Mouse (Mus musculus) hindbrain, embryonic 12.5 days (tissue): ENCODE measurements at regions not wholly inside any gene's neighbourhood (a gene's known extent, or its start where the extent isn't known, plus 50 kb on each side); places are given as distances from the start of the nearest gene placed in this dataset.

Experiments
- ATAC-seq: fragments of 200-750 bp; cut with Nextera tagmentation; 2 replicates; pipeline ENCODE4 v1.8.0; 2017; ENCODE audit warnings: moderate TSS enrichment; ENCODE audit not compliant: low FRiP score
- H3K27ac ChIP-seq: fragments of 300-500 bp; sonication (generic); 2 replicates; pipeline ENCODE4 v1.5.1; 2016; ENCODE audit warnings: mild to moderate bottlenecking
- H3K27me3 ChIP-seq: fragments of 300-500 bp; sonication (generic); 2 replicates; pipeline ENCODE4 v1.6.1; 2016; ENCODE audit warnings: mild to moderate bottlenecking
- H3K36me3 ChIP-seq: fragments of 300-500 bp; sonication (generic); 2 replicates; pipeline ENCODE4 v1.6.1; 2016; ENCODE audit warnings: mild to moderate bottlenecking
- H3K4me1 ChIP-seq: fragments of 300-500 bp; sonication (generic); 2 replicates; pipeline ENCODE4 v1.6.1; 2016
- H3K4me2 ChIP-seq: fragments of 300-500 bp; sonication (generic); replicated peaks from 2 replicates; pipeline ENCODE4 v1.6.1; 2016; ENCODE audit warnings: mild to moderate bottlenecking
- H3K4me3 ChIP-seq: fragments of 300-500 bp; sonication (generic); 2 replicates; pipeline ENCODE4 v1.5.1; 2016; ENCODE audit warnings: mild to moderate bottlenecking
- H3K9ac ChIP-seq: fragments of 300-500 bp; sonication (generic); 2 replicates; pipeline ENCODE4 v1.6.1; 2016; ENCODE audit warnings: mild to moderate bottlenecking, moderate library complexity
- H3K9me3 ChIP-seq: fragments of 300-500 bp; sonication (generic); replicated peaks from 2 replicates; pipeline ENCODE4 v1.6.1; 2016; ENCODE audit warnings: mild to moderate bottlenecking
- WGBS: fragments of 180-500 bp; shearing (Covaris S2); methylation state at CpG from one replicate; pipeline ENCODE4 v1.1.7; 2016; 5-methylcytosine and 5-hydroxymethylcytosine counted together

DNA sequence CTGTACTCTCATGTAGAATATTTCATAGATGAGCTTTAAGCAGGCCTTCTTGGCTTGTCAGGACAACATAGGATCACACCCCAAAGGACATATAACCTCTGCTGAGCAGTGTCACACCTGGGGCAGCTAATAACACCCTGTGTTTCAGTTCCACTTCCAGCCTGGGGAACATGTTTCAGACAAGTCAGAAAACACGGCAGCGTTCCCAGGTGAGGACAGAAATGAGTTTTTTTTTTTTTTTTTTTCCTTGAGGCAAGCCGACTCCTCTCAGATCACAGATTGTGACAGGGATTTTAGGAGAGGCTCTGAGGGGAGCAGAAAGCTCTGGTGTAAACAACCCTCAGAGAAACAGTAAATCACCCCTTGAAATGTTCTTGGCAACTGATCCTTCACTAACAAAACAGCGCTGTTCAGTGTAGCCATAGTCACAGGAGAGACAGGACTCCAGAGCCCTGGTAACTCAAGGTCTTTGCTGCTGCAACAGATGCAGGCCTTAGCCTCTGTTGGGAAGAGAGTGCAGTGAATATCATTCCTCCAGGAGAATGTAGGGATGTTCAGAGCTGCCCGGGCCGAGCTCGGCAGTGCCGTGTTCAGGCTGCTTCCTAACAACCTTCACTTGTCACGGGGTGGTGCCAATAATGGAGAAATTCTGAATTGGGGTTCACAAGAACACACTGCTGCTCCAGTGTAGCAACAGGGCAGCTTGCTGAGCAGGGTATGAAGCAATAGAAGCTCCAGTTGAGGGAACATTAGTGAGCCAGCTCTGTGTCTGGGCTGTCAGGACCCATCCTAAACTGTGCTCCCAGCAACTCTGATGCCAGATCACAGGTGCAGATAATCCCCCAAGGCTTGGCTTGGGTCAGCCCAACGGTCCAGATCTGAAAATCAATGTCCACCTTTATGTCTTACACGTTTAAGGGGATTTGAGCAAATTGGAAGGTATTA is 177.1 kb upstream of the Eif4g2 start:
- H3K9me3 ChIP-seq = no peaks in the 10 kb centered on the region
- no peak overlapping the region for H3K9ac ChIP-seq
- no peak overlapping the region for H3K4me3 ChIP-seq
- H3K27me3 ChIP-seq = no peaks in the 10 kb centered on the region
- H3K27ac ChIP-seq = no peak overlapping the region
- no peaks in the 10 kb centered on the region for H3K4me1 ChIP-seq
- H3K36me3 ChIP-seq = no peaks in the 10 kb centered on the region
- no peak overlapping the region for H3K4me2 ChIP-seq
- ATAC-seq = no peak
- 84% methylated on average over 11 of the region's 11 CpGs for WGBS

DNA sequence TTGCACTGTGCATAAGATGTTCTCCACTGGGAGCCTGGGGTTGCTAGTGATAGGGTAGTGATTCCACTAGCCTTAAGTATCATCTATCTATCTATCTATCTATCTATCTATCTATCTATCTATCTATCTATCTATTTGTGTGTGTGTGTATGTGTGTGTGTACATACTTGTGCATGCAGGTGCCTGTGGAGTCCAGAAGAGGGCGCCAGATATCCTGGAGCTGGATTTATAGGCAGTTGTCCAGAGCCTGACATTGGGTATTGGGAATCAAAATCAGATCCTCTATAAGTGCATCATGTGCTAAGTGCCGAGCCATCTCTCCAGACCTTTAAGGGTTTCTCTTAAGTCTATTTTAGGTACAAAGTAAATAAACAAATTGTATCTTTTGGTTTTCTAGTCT is 175.0 kb upstream of the Eif4g2 start:
- WGBS = 78% methylated on average over 2 of the region's 2 CpGs
- no peaks in the 10 kb centered on the region for H3K36me3 ChIP-seq
- H3K4me3 ChIP-seq = no peak overlapping the region
- H3K27me3 ChIP-seq = no peaks in the 10 kb centered on the region
- H3K27ac ChIP-seq = no peak overlapping the region
- no peak for ATAC-seq
- H3K9ac ChIP-seq = no peak overlapping the region
- no peaks in the 10 kb centered on the region for H3K4me1 ChIP-seq
- H3K4me2 ChIP-seq = no peak overlapping the region
- H3K9me3 ChIP-seq = no peaks in the 10 kb centered on the region

DNA sequence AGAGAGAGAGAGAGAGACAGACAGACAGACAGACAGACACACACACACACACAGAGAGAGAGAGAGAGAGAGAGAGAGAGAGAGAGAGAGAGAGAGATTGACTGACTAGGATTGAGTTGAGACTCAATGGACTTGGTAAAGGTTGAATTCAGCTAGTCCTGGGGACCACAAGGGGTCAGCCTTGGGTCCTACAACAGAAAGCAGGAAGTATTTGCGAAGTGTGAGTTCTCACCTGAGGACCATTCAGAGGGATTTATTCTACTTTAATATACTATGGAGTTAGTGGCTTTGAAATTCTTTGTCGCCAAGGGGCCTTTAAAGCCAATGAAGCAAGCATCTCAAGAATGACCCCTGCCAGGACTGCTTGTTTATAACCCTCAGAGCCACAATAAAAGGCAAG is 173.4 kb upstream of the Eif4g2 start:
- H3K4me3 ChIP-seq = no peak overlapping the region
- H3K9ac ChIP-seq = no peak overlapping the region

DNA sequence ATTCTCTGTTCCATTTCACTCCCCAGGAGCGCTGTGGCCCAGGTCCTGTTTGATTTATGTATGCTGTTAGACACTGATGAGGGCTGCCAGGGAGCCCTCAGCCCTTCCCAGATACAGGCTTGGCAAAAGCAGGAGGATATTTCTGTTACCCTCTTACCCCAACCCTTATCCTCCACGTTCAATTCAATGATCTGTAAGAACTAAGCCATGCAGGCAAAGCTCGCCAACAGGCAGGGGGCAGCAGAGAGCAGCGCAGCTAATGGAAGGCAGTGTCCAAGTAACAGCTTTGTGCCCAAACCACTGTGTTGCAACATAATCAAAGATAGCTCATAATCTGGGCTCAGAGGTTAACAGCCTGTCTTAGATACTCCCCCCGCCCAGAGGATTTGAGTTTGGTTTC is 166.8 kb upstream of the Eif4g2 start:
- H3K9ac ChIP-seq = no peak overlapping the region
- 29% methylated on average over 5 of the region's 5 CpGs for WGBS
- ATAC-seq = peak; percentile 50; the same call in 1 of the 2 replicates
- H3K36me3 ChIP-seq = no peaks in the 10 kb centered on the region
- H3K4me2 ChIP-seq = no peak overlapping the region
- H3K4me1 ChIP-seq = no peaks in the 10 kb centered on the region
- H3K4me3 ChIP-seq = no peak overlapping the region
- no peaks in the 10 kb centered on the region for H3K9me3 ChIP-seq
- no peak overlapping the region for H3K27ac ChIP-seq
- H3K27me3 ChIP-seq = no peaks in the 10 kb centered on the region

More for the DNA sequence above, 173.4 kb upstream of the Eif4g2 start:
- Histone ChIP-seq H3K27ac (no peak overlapping the region), H3K36me3 (no peaks in the 10 kb centered on the region), H3K4me2 (no peak overlapping the region), H3K4me1 (no peaks in the 10 kb centered on the region), H3K9me3 (no peaks in the 10 kb centered on the region), H3K27me3 (no peaks in the 10 kb centered on the region)
- 76% methylated on average over 2 of the region's 2 CpGs for WGBS
- no peak for ATAC-seq

DNA sequence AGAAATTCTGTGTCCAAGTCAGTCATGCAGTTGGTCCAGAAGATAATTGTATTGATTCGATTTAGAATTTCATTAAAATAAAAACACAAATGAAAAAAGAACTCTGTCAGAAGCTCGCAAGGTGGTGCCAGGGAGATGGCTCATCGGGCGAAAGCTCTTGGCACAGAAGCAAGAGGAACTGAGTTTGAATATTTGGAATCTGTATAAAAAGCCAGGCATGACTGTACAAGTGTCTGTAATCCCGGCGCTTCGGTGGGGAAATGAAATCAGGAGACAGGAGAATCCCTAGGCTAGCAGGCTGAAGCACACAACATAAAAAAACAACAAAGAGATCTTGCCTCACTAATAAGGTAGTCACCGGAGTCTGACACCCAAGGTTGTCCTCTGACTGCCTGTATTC is 162.7 kb upstream of the Eif4g2 start:
- no peak for ATAC-seq
- 87% methylated on average over 8 of the region's 8 CpGs for WGBS
- Histone ChIP-seq H3K27me3 (no peaks in the 10 kb centered on the region), H3K4me1 (no peaks in the 10 kb centered on the region), H3K4me3 (no peak overlapping the region), H3K9ac (no peak overlapping the region), H3K27ac (no peak overlapping the region), H3K9me3 (no peaks in the 10 kb centered on the region), H3K4me2 (no peak overlapping the region), H3K36me3 (no peaks in the 10 kb centered on the region)

DNA sequence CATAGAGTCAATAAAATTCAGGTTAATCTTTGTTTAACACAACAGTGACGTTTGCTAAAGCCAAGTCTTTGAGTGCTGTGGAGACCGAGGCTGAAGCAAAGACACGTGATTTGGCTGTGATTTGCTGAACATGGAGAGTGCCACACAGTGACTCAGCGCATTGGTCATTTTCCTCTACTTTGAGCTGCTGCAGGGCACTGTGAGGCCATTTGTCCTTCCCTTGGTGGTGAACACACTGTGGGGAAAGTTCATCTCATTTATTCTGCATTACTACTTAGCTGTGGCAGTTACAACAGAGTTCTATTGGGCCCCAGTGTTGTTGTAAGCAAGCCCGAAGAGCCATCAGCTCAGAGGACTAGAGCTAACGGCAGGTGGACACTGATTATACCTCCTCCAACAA is 162.2 kb upstream of the Eif4g2 start:
- Histone ChIP-seq H3K36me3 (no peaks in the 10 kb centered on the region), H3K27ac (no peak overlapping the region), H3K9ac (no peak overlapping the region), H3K27me3 (no peaks in the 10 kb centered on the region), H3K4me1 (no peaks in the 10 kb centered on the region), H3K9me3 (no peaks in the 10 kb centered on the region), H3K4me2 (no peak overlapping the region), H3K4me3 (no peak overlapping the region)
- WGBS = 90% methylated on average over 6 of the region's 6 CpGs
- ATAC-seq = no peak

DNA sequence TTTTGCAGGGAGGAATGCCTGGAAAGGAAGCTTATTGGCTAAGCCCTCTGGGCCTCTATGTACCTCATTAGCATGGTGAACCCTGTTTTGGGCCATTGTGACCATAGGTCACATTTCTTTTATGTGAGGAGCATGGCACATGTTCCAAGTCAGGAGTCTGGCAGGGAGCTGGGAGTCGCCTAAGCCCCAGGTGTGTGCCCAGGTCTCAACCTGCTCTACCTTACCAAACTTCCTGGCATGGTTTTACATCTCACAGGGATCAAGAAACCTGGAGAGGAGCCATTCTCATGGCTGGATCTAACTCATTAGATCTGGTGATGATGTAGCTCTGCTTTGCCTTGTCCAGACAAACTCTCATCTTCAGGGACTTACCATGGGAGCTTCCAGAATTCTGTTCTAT is 161.0 kb upstream of the Eif4g2 start:
- Histone ChIP-seq H3K36me3 (no peaks in the 10 kb centered on the region), H3K9ac (no peak overlapping the region), H3K27me3 (no peaks in the 10 kb centered on the region), H3K27ac (no peak overlapping the region), H3K9me3 (no peaks in the 10 kb centered on the region), H3K4me3 (no peak overlapping the region), H3K4me1 (no peaks in the 10 kb centered on the region), H3K4me2 (no peak overlapping the region)
- no peak for ATAC-seq
- 75% methylated on average over 1 of the region's 1 CpGs for WGBS

DNA sequence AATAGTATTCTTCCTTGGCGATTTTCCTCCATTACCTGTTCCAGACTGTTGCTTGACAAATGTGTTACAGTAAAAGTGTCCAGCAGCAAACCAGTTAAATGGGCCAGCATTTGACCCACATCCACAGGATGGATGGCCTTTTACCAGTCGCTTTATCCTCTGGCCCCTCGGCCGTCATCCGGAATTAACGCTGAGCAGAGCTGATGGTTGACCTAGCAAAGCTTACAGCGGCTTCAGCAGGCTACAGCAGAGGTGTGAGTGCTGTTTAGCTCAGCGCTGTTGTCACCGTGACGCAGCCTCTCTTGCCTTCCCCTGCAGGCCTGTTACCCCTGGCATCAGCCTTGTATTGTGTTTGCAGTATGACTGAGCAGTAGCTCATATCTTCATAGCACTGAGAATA is 159.8 kb upstream of the Eif4g2 start:
- Histone ChIP-seq H3K4me2 (no peak overlapping the region), H3K9me3 (no peaks in the 10 kb centered on the region), H3K36me3 (no peaks in the 10 kb centered on the region), H3K27me3 (no peaks in the 10 kb centered on the region), H3K4me3 (no peak overlapping the region), H3K4me1 (no peaks in the 10 kb centered on the region), H3K27ac (no peak overlapping the region), H3K9ac (no peak overlapping the region)
- ATAC-seq = no peak
- WGBS = 71% methylated on average over 10 of the region's 10 CpGs

DNA sequence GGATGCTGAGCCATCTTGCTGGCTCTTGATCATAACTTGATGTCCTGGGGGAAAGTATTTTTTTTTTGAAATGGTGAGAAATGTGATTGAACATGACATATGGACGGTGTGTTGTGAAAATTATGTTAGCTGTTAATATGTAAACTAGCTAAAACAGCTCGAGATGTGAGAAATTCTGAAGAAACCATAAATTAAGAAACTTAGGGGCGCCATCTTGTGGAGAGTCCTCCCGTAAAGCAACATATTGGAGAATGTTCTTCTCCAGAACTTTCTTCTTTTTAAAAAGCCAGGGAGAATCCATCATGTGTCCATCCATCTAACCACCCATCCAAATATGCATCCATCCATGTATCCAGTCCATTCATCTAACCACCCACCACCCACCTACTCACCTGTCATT is 158.7 kb upstream of the Eif4g2 start:
- 61% methylated on average over 4 of the region's 4 CpGs for WGBS
- ATAC-seq = no peak

DNA sequence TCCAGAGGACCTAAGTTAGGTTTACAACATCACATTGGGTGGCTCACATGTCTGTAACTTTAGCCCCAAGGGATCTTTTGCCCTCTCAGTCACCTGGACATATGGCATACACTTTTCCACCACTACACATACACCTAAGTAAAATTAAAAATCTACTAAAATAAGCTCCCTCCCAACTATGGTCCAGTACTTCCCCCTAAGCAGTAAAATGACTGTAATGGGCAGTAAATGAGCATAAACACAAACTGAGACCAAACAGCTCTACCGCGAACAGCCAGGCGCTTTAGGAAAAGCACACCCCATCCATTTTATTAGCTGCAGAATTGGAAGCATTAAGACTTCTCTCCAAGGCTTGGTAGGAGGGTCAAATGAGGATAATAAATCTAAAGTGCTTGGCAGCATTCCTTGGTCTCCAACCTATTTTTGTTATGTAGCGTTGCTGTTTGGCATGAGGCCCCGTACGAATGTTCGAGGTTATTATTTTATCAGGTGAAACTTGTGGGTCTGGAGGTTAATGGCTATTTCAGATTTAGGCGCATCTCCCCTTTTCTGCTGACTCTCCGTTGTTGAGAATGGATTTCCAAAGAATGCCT is 157.5 kb upstream of the Eif4g2 start:
- WGBS = 88% methylated on average over 9 of the region's 9 CpGs
- Histone ChIP-seq H3K9me3 (0 out of 2 replicates have a peak, but pooled peaks cover 4% of the 10 kb centered on the region), H3K4me2 (no peak overlapping the region), H3K4me3 (no peak overlapping the region), H3K27ac (no peak overlapping the region), H3K9ac (no peak overlapping the region), H3K4me1 (no peaks in the 10 kb centered on the region), H3K36me3 (no peaks in the 10 kb centered on the region), H3K27me3 (no peaks in the 10 kb centered on the region)
- no peak for ATAC-seq

More for the DNA sequence above, 158.7 kb upstream of the Eif4g2 start:
- H3K36me3 ChIP-seq = no peaks in the 10 kb centered on the region
- H3K4me3 ChIP-seq = no peak overlapping the region
- no peak overlapping the region for H3K9ac ChIP-seq
- no peak overlapping the region for H3K4me2 ChIP-seq
- no peaks in the 10 kb centered on the region for H3K4me1 ChIP-seq
- no peaks in the 10 kb centered on the region for H3K27me3 ChIP-seq
- 0 out of 2 replicates have a peak, but pooled peaks cover 1% of the 10 kb centered on the region for H3K9me3 ChIP-seq
- no peak overlapping the region for H3K27ac ChIP-seq

DNA sequence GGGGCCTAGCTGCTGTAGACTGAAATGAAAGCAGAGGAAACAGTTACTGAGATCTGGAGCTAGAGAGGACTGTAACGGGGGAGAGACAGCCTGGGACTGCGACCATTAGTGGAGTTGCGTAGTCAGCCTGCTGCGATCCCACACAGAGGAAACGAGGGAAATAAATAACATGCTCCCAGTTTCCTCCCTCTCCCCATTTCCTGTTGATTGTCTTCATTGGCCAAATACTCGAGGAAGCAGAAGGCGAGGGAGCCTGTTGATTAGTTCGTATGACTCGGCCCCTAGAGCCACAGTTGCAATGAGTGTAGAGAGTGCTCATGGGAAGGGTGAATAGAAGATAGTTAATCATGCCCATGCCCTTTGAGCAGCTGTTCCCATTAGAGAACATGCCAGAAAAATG is 155.0 kb upstream of the Eif4g2 start:
- no peak overlapping the region for H3K4me2 ChIP-seq
- no peak overlapping the region for H3K27ac ChIP-seq
- H3K4me3 ChIP-seq = no peak overlapping the region
- H3K4me1 ChIP-seq = no peaks in the 10 kb centered on the region
- H3K9me3 ChIP-seq = 0 out of 2 replicates have a peak, but pooled peaks cover 4% of the 10 kb centered on the region
- no peaks in the 10 kb centered on the region for H3K36me3 ChIP-seq
- H3K9ac ChIP-seq = no peak overlapping the region
- 87% methylated on average over 9 of the region's 9 CpGs for WGBS
- no peaks in the 10 kb centered on the region for H3K27me3 ChIP-seq
- ATAC-seq = no peak

DNA sequence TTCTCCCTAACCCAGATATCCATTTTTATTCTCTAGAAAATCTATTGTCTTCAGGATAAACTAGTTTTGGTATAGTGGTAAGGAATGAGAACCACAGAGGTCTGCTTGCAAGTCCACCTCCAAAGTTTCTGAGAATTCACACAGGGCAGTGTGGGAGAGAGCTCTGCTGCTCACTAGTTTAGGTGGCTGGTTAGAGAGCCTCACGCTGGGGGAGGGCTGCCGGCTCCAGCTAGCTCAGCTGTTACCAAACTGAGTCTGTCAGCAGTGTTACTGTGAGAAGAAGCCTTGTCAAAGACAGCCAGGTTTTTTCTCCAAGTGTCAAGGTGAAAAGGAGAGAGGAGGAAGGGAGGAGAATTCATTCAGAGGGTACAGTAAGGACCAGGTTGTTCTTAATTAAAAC is 147.8 kb upstream of the Eif4g2 start:
- Histone ChIP-seq H3K4me1 (no peaks in the 10 kb centered on the region), H3K27ac (no peak overlapping the region), H3K9ac (no peak overlapping the region), H3K36me3 (no peaks in the 10 kb centered on the region), H3K4me3 (no peak overlapping the region), H3K4me2 (no peak overlapping the region), H3K27me3 (no peaks in the 10 kb centered on the region), H3K9me3 (no peaks in the 10 kb centered on the region)
- no peak for ATAC-seq
- WGBS = 69% methylated on average over 2 of the region's 2 CpGs

DNA sequence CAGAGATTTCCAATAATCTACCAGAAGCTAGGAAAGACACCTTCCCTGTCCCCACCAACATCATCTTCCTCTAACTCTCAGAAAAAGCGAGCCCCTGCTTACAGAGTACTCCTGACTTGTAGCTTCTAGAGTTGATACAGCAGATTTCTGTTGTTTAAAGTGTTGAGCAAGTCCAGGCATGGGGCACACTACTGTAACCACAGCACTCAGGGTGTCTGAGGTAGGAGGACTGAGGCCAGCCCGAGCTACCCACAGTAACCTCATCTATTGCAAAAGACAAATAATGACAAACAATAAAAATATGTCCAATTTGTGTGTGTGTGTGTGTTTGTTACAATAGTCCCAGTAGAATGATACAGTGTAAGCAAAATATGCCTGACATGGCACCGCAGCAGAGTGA is 144.3 kb upstream of the Eif4g2 start:
- Histone ChIP-seq H3K27ac (no peak overlapping the region), H3K4me1 (no peaks in the 10 kb centered on the region), H3K36me3 (no peaks in the 10 kb centered on the region), H3K4me2 (no peak overlapping the region), H3K9ac (no peak overlapping the region), H3K4me3 (no peak overlapping the region), H3K9me3 (no peaks in the 10 kb centered on the region), H3K27me3 (no peaks in the 10 kb centered on the region)
- ATAC-seq = no peak
- 84% methylated on average over 3 of the region's 3 CpGs for WGBS
